Mouse (Mus musculus) liver, embryonic 15.5 days (tissue): ENCODE data around the gene Itpk1. TPM values are rescaled to one million over a fixed set of nuclear protein-coding genes. Genes with fewer than 3 reads are reported as not detected.
A peak's percentile ranks its signal among the peaks of the same experiment; 100 is the strongest.

Experiments
- ATAC-seq: fragments of 200-750 bp; cut with Nextera tagmentation; 2 replicates; pipeline ENCODE4 v1.8.0; 2017; ENCODE audit warnings: moderate number of reproducible peaks, mild to moderate bottlenecking, moderate library complexity; ENCODE audit not compliant: insufficient read depth
- H3K27ac ChIP-seq: fragments of 300-500 bp; sonication (generic); replicated peaks from 2 replicates; pipeline ENCODE4 v1.5.1; 2015; ENCODE audit warnings: mild to moderate bottlenecking, inconsistent platforms
- H3K27me3 ChIP-seq: fragments of 300-500 bp; sonication (generic); 2 replicates; pipeline ENCODE4 v1.6.1; 2015; ENCODE audit warnings: mild to moderate bottlenecking, inconsistent platforms
- H3K36me3 ChIP-seq: fragments of 300-500 bp; sonication (generic); replicated peaks from 2 replicates; pipeline ENCODE4 v1.6.1; 2015; ENCODE audit warnings: moderate library complexity, mild to moderate bottlenecking, inconsistent platforms
- H3K4me1 ChIP-seq: fragments of 300-500 bp; sonication (generic); replicated peaks from 2 replicates; pipeline ENCODE4 v1.6.1; 2015; ENCODE audit warnings: inconsistent platforms
- H3K4me2 ChIP-seq: fragments of 300-500 bp; sonication (generic); 2 replicates; pipeline ENCODE4 v1.6.1; 2015; ENCODE audit warnings: moderate library complexity, mild to moderate bottlenecking, inconsistent platforms
- H3K4me3 ChIP-seq: fragments of 300-500 bp; sonication (generic); replicated peaks from 2 replicates; pipeline ENCODE4 v1.5.1; 2015; ENCODE audit warnings: mild to moderate bottlenecking, inconsistent platforms
- H3K9ac ChIP-seq: fragments of 300-500 bp; sonication (generic); 2 replicates; pipeline ENCODE4 v1.6.1; 2015; ENCODE audit warnings: moderate library complexity, mild to moderate bottlenecking, inconsistent platforms
- H3K9me3 ChIP-seq: fragments of 300-500 bp; sonication (generic); replicated peaks from 2 replicates; pipeline ENCODE4 v1.6.1; 2016; ENCODE audit warnings: inconsistent platforms
- WGBS: fragments of 180-500 bp; shearing (Covaris S2); methylation state at CpG from one replicate; pipeline ENCODE4 v1.1.7; 2015; ENCODE audit warnings: mixed read lengths; ENCODE audit not compliant: insufficient replicate concordance; 5-methylcytosine and 5-hydroxymethylcytosine counted together
- polyA plus RNA-seq: library from polyadenylated mRNA; unstranded; fragments of >200 nt; fragmentation: Nextera tagmentation; extraction: Ambion mirVana; gene quantifications from 2 replicates; pipeline ENCODE4 v1.2.1, GENCODE M21; 2015

Gene Itpk1
- polyA plus RNA-seq, 1 experiment from 2014 or later: 4.0 TPM

- Histone ChIP-seq H3K27ac (no peak overlapping the region), H3K9ac (no peak overlapping the region), H3K4me3 (no peak overlapping the region), H3K36me3 (no peaks in the 10 kb centered on the region), H3K4me2 (no peak overlapping the region), H3K4me1 (peaks cover 28% of the 10 kb centered on the region), H3K9me3 (no peaks in the 10 kb centered on the region), H3K27me3 (no peaks in the 10 kb centered on the region)
- ATAC-seq: no peak
- WGBS: 53% methylated on average over 4 of the region's 4 CpGs
Measured at GRCm38 (mm10) chr12:102621205-102621604, 83.5 kb downstream of the Itpk1 start.

DNA sequence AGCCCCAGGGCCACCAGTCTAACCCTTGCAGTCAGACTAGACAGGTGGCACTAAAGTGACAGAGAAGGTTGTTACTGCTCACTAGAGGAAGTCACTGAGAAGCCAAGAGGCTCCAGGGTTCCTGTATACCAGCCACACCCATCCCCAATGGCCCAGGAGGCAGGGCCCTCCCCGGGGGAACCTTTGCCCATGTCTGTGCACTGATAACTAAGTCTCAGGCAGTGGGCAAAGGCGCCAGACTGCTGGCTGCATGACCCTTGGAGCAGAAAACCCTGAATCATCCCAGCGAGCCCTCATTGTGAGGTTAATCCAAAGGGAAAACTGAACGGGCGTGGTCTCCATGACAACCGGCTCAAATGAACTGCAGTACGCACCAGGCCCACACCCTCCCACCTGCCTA, 84.8 kb downstream of the Itpk1 start:
- peak; percentile 32; the same call in 1 of the 2 replicates for ATAC-seq
- Histone ChIP-seq H3K27ac (no peak overlapping the region), H3K4me3 (no peak overlapping the region), H3K4me2 (no peak overlapping the region), H3K9me3 (no peaks in the 10 kb centered on the region), H3K9ac (no peak overlapping the region), H3K4me1 (peaks cover 28% of the 10 kb centered on the region), H3K27me3 (no peaks in the 10 kb centered on the region), H3K36me3 (no peaks in the 10 kb centered on the region)
- WGBS: 31% methylated on average over 7 of the region's 7 CpGs

- no peak overlapping the region for H3K9ac ChIP-seq
- H3K4me1 ChIP-seq: peaks cover 28% of the 10 kb centered on the region
- H3K36me3 ChIP-seq: no peaks in the 10 kb centered on the region
- WGBS: 65% methylated on average over 9 of the region's 9 CpGs
- H3K9me3 ChIP-seq: no peaks in the 10 kb centered on the region
- no peak overlapping the region for H3K4me2 ChIP-seq
- no peak for ATAC-seq
- H3K27ac ChIP-seq: no peak overlapping the region
- H3K4me3 ChIP-seq: no peak overlapping the region
- no peaks in the 10 kb centered on the region for H3K27me3 ChIP-seq
Measured at GRCm38 (mm10) chr12:102618085-102618484, 86.6 kb downstream of the Itpk1 start.

DNA sequence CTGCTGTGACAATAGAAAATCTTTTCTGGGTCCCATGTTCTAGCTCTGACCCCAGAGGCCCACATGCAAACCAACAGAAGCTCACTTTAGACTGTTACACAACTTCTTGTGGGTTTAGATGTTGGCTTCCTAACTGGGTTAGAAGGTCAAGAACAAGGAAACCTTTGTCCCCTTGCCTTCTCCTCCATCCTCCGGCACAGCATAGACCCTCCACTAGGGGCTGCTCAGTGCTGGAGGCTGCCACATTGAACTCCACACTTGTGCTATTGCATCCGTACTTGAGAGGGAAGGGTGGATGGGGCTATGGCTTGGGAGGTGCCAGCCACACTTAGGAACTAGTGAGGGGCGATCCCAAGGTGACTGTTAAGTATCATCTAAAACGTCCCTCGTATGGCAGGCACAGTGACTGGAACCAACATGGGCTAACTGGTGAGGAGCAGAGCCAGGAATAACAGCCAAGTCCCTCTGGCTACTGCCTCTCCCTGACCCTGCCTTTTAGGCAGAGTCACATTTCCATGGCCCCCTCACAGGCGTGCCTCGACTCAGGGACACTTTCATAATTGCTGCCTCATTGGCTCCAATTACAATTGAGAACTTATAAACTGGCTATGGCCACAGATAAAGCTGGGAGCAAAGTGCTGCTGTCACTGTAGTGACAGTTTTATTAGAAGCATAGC, 87.7 kb downstream of the Itpk1 start:
- no peaks in the 10 kb centered on the region for H3K36me3 ChIP-seq
- H3K4me3 ChIP-seq: no peak overlapping the region
- H3K27me3 ChIP-seq: no peaks in the 10 kb centered on the region
- no peaks in the 10 kb centered on the region for H3K9me3 ChIP-seq
- peaks cover 28% of the 10 kb centered on the region for H3K4me1 ChIP-seq
- WGBS: 57% methylated on average over 7 of the region's 7 CpGs
- no peak overlapping the region for H3K4me2 ChIP-seq
- H3K27ac ChIP-seq: no peak overlapping the region
- no peak overlapping the region for H3K9ac ChIP-seq
- no peak for ATAC-seq

DNA sequence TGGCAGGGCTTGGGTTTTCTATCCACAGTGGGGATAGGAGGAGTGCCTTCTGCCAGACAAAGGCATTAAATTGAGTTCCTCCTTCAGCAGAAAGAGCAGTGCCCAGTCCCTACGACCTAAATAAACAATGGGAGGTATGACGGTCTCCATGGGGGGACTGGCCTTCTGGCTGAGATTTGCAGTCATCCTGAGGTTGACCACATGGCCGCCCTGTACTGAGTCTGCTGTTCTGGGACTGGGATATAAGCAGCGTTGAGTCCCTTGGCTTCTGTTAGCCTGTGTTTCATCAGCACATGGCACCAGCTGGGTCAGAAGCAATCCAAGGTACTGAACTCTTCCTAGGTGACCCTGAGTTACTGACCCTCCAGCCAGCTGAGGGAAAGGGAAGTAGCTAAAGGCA, 88.5 kb downstream of the Itpk1 start:
- Histone ChIP-seq H3K27me3 (no peaks in the 10 kb centered on the region), H3K27ac (no peak overlapping the region), H3K9ac (no peak overlapping the region), H3K36me3 (no peaks in the 10 kb centered on the region), H3K9me3 (no peaks in the 10 kb centered on the region), H3K4me2 (no peak overlapping the region), H3K4me3 (no peak overlapping the region), H3K4me1 (peaks cover 28% of the 10 kb centered on the region)
- no peak for ATAC-seq
- 57% methylated on average over 4 of the region's 4 CpGs for WGBS

DNA sequence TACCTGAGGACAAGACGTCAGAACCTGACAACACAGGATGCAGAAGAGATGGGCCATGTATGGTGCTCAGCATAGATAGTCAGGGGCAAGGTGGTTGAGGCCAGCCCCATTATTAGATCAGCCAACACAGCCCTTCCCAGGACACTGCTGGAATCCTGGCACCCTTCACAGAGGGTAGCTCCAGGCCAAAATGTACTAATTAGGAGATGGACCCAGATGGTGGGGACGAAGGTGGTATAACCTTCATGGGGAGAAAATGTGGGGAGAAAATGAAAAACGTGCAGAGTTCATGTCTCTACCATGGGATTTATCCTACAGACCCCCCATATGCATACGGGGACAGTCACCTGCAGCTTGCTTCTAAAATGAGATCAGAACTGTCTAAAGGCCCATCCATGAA, 91.3 kb downstream of the Itpk1 start:
- Histone ChIP-seq H3K4me3 (no peak overlapping the region), H3K9me3 (no peaks in the 10 kb centered on the region), H3K27me3 (no peaks in the 10 kb centered on the region), H3K9ac (no peak overlapping the region), H3K4me1 (peaks cover 10% of the 10 kb centered on the region), H3K27ac (no peak overlapping the region), H3K36me3 (no peaks in the 10 kb centered on the region), H3K4me2 (no peak overlapping the region)
- ATAC-seq: no peak
- 45% methylated on average over 4 of the region's 4 CpGs for WGBS

DNA sequence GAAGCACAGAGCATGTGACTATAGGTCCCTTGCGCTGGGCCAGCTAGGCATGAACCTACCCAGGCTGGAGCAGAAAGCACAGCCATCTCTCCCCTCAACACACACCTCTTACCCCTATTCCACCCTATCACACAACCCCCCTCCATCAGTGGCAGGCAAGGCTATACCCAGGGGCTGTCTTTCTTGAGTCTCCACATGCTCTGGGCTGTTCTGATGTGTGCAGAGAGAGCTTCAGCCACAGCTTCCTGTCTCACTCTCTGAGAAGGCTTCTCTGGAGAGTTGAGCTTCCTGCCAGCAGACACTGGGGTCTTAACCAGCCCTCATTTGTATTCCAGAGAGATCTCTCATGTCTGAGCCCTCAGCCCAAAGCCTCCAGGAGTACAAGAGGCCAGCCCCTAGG, 92.3 kb downstream of the Itpk1 start:
- Histone ChIP-seq H3K4me2 (no peak overlapping the region), H3K27ac (no peak overlapping the region), H3K9me3 (no peaks in the 10 kb centered on the region), H3K27me3 (no peaks in the 10 kb centered on the region), H3K4me3 (no peak overlapping the region), H3K4me1 (peaks cover 5% of the 10 kb centered on the region; the same call in 1 of the 2 replicates), H3K9ac (no peak overlapping the region), H3K36me3 (no peaks in the 10 kb centered on the region)
- no peak for ATAC-seq
- 71% methylated on average over 1 of the region's 1 CpGs for WGBS

DNA sequence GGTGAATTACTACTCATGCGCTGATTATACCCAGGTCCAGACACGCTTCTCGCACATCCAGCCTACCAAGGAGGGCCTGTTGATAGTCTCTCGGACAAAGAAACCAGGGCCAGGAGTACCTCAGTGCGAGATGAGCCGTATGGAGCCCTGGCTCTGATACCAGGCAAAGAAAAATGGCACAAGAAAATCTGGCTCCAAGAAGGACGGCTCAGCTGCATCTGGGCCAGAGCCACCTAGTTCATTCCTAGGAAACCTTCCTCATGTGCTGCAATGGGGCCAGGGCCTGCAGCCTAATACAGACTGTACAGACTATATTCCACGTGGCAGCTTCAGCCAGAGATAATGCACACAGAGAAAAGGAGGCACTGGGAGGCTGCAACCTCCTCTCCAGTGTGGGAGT, 93.8 kb downstream of the Itpk1 start:
- WGBS: 72% methylated on average over 8 of the region's 8 CpGs

GRCm38 (mm10) chr12:102607808-102608517, 96.8 kb downstream of the Itpk1 start:
- no peak for ATAC-seq
- Histone ChIP-seq H3K27me3 (no peaks in the 10 kb centered on the region), H3K4me3 (no peak overlapping the region), H3K4me2 (no peak overlapping the region), H3K4me1 (no peaks in the 10 kb centered on the region), H3K9ac (no peak overlapping the region), H3K36me3 (no peaks in the 10 kb centered on the region), H3K27ac (no peak overlapping the region), H3K9me3 (no peaks in the 10 kb centered on the region)
- WGBS: 75% methylated on average over 11 of the region's 11 CpGs

More for the DNA sequence above, 93.8 kb downstream of the Itpk1 start:
- Histone ChIP-seq H3K4me2 (no peak overlapping the region), H3K9me3 (no peaks in the 10 kb centered on the region), H3K36me3 (no peaks in the 10 kb centered on the region), H3K27ac (no peak overlapping the region), H3K9ac (no peak overlapping the region), H3K27me3 (no peaks in the 10 kb centered on the region), H3K4me1 (no peaks in the 10 kb centered on the region), H3K4me3 (no peak overlapping the region)
- ATAC-seq: no peak

DNA sequence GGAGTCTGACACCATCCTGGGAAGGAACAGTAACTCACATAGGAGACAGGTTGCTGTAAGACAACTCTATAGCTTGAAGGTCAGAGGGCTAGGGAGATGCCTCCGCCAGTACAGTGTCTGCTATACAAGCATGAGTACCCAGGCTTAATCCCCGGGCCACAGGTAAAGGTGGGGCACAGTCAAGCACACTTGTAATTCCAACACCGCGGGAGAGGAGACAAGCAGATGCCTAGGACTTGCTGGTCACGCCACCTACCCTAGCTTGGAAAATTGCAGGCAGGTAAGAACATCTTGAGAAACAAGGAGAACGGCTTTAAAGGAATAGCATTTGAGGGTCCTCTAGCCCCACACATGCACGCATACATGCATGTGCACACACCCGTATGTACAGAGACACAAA, 97.7 kb downstream of the Itpk1 start:
- Histone ChIP-seq H3K9ac (no peak overlapping the region), H3K27ac (no peak overlapping the region), H3K36me3 (no peaks in the 10 kb centered on the region), H3K4me1 (no peaks in the 10 kb centered on the region), H3K4me3 (no peak overlapping the region), H3K27me3 (no peaks in the 10 kb centered on the region), H3K4me2 (no peak overlapping the region), H3K9me3 (no peaks in the 10 kb centered on the region)
- WGBS: 77% methylated on average over 8 of the region's 8 CpGs
- ATAC-seq: no peak

GRCm38 (mm10) chr12:102605607-102606006, 99.1 kb downstream of the Itpk1 start:
- Histone ChIP-seq H3K27ac (no peak overlapping the region), H3K9me3 (no peaks in the 10 kb centered on the region), H3K27me3 (no peaks in the 10 kb centered on the region), H3K4me1 (no peaks in the 10 kb centered on the region), H3K4me2 (no peak overlapping the region), H3K9ac (no peak overlapping the region), H3K4me3 (no peak overlapping the region), H3K36me3 (no peaks in the 10 kb centered on the region)
- 54% methylated on average over 6 of the region's 6 CpGs for WGBS
- ATAC-seq: no peak
